Mouse (Mus musculus): Measurements from ENCODE around the gene Fgfrl1.

GRCm38 (mm10) chr5:108701341-108702021 lies 9.3 kb downstream of the Fgfrl1 start:
- TF ChIP-seq CTCF (IDR thresholded peaks at IDR 0.05; ENCODE audit: control insufficient read depth, insufficient read depth, insufficient read length) (no peak), MAX (IDR thresholded peaks at IDR 0.05) (no peak), USF1 (IDR thresholded peaks at IDR 0.05; ENCODE audit: low read depth) (no peak)
